Mouse (Mus musculus) c-Kit-positive CD71-negative TER-119-negative erythroid progenitor cells, embryonic 14.5 days (primary cell): ENCODE measurements at regions not wholly inside any gene's neighbourhood (a gene's known extent, or its start where the extent isn't known, plus 50 kb on each side); places are given as distances from the start of the nearest gene placed in this dataset.

Source experiments
- DNase-seq: peaks from one replicate; pipeline ENCODE4 v3.0.0-alpha.2; 2013; ENCODE audit warnings: low read depth

DNA sequence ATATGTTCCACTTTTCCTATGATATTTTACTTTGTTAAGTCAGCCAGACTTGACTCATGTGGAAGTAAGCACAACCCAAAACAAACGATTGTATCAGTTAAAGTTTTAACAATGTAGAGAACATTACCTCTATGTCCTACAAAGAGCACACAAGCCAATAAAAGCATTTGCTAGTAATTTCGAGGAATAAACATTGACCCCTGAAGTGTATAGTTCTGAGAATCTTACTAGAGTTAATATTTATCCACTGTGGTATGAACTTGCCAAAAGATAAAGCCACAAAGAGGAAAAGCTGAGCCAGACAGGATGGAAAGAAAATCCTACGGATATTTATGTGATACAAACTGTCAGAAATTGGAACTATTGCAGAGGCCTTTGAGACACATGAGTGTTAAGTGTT, 161.5 kb upstream of the Mbnl1 start:
- no peak for DNase-seq

DNA sequence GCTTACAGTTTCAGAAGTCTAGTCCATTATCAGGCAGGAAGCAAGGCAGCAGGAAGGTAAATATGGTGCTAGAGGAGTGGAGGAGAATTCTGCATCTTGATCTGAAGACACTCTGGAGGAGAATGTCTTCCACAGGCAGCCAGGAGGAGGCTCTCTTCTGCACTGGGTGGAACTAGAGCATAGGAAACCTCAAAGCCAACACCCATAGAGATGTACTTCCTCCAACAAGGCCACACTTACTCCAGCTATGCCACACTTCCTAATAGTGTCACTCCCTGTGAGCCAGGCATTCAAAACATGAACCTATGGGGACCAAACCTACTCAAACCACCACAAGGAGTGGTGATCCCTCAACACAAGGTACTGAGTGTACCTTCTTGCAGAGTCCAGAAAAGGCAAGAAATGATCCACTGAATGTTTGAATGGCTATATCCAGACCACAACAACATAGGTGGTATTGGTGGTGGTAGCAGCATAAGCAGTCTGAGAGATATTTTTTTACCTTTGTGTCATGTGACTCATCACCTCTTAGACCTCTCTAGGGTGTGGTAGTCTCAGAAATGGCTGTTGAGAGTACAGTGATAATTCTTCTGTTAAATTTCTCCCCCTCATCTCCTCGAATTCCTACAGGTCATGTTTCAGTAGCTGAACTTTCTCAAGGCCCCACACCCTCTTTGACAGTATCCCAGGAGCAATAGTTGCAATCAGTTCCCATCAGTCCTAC, 152.3 kb upstream of the Mbnl1 start:
- DNase-seq: peak; percentile 16

DNA sequence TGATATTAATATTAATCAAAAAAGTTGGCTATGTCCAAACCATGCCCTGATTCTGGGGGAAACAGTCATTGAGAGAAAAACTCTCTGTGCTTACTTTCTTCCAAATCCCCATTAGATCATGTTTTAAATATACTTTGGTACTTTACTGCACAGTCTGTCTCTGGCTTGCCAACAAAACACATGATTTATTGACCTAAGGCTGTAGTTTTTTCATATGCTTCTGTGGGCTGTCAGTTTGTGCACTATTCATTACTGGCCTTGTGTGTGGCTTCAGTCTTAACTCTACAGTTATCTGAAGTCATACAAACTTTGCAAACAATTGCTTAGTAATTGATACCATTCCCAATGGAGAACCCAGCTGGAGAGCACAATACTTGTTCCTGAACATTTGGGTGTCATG, 149.1 kb upstream of the Mbnl1 start:
- DNase-seq: no peak

DNA sequence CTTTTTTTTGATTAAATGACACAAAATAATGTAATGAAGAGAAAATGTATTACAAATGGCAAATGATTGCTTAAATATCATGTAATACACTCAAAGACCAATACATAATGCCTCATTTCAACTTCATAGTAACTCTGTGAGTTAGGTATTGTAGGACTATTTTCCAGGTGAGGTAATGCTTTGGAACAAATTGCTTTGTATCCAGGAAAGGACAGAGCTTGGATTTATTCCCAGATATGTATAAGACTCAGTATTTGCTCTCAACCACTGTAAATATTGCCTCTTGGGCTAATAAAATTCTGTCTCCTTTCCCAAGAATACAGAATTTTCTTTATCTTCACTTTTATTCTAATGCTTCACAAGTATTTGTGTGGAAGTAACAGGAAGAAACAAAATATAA, 148.2 kb upstream of the Mbnl1 start:
- no peak for DNase-seq

DNA sequence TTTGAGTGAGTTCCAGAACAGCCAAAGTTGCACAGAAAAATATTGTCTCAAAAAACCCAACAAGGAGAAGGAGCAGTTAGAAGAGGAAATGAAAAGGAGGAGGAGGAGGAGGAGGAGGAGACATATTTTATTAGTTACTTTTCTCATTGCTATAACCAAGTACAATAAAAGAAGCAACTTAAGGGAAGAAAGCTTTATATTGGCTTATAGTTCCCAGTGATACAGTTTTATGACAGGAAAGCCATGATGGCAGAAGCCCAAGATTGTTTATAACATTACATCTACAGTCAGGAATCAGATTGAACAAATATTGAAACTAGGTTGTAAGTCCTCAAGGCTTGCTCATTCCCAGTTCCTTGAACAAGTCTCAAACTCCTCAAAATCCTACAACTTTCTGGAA, 147.7 kb upstream of the Mbnl1 start:
- DNase-seq: no peak

DNA sequence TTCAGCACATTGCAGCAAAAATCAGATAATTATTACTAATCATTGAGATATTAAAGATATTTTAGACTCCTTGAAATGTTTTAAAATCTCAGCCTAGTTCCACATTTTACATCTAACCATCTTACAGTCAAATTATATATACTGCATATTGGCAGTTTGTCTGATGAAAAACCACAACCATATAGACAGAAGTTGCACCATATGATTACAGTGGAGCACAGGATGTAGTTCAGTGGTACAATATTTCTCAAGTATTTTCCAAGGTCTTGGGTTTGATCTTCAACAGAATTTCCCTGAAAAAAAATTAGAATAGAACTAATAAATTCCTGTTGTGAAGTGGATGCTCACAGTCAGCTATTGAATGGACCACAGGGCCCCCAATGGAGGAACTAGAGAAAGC, 140.2 kb upstream of the Mbnl1 start:
- DNase-seq: no peak

DNA sequence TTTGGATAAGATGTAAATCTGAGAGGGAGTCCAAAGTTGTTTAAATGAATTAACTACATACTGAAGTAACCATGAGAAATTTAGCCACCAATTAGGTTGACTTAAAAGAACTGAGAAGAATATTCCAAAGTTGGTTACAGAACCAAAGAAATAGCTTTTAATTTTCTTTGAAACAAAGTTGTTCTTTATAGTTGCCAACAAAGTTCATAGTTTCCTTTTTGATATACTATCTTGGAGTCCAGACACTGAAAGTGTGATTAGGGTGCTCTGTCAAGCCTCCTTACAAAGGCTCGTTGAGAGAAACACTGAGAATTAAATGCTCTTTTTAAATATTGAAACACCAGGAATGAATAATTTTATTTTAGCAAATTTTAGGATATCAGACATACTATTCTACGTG, 139.0 kb upstream of the Mbnl1 start:
- DNase-seq: no peak

DNA sequence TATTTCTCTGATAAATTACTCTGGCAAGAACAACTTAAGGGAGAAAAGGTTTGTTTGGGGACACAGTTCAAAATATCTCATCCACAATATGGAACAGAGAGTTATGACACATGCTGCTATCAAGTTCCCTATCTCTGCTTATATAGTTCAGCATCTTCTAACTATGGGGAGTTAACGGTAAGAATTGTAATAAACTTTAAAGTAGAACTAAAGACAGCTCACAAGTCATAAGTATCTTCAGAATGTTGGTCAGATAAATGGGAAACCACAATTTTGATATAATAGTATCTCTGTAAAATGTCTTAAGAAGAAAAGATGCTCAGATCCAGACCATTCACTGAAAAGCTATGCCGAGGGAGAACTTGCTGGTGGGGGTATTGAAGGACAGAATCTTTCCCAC, 138.5 kb upstream of the Mbnl1 start:
- DNase-seq: no peak

DNA sequence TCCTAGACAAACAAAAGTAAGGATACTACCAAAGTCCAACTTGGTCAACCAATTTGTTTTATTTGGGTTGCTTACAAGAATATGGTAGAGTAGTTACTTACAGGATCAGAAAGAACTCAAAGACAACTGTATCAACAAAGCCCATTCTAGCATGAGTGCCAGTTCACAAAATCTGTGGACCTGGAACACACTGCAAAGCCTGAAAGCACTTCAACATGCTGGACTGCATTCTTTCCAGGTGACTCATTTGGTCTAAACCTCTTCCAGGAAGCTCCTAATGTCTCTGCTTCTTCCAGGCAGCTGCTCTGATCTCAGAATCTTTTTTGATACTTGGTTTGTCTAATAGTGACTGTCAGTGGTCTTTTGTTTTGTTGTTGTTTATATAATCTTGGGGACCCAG, 126.2 kb upstream of the Mbnl1 start:
- DNase-seq: no peak

DNA sequence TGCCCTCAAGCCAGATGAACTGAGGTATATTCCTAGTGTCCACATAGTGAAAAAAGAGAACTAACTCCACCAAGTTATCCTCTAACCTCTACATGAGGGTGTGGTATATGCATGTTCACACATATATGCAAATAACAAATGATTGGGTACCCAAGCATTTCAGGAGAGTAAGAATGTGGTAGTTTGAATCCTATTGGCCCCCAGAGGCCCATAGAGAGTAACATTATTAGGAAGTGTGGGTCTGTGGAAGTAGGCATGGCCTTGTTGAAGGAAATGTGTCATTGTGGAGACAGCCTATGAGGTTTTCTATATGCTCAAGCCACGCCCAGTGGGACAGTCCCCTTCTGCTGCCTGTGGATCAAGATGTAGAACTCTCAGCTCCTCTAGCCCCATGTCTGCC, 125.6 kb upstream of the Mbnl1 start:
- DNase-seq: no peak

DNA sequence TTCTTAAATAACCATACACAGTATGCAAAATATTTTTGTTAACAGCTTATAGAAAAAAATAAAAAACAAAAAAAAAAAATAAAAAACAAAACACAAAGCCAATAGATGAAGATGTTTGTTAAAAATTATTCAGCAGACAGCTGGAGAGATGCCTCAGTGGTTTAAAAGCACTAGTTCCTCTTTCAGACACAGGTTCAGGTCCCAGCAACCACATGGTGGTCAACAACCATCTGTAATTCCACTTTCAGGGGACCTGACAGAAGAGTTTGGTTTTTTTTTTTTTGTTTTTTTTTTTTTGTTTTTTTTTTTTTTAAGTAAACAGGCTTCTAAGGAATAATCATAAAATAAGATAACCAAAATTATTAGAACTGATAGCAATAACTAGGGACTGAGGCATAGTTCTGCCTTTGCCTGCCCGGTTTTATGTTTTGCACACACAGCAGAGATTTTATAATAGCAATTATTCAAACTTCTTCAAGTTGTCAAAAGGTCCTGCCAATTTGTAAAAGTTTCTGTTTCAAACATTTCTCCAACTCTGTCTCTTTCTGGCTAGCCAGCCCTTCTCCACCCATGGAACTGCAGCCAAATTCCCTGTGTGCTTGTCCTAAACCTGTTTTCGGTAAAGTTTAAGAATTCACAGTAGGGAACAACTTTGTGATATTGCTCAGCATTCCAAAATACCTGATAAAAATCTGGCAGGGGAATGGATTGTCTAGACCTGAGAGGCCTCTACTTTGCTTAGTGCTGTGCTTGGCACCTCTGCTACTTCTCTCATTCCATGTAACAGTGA, 101.3 kb upstream of the Mbnl1 start:
- DNase-seq: no peak

DNA sequence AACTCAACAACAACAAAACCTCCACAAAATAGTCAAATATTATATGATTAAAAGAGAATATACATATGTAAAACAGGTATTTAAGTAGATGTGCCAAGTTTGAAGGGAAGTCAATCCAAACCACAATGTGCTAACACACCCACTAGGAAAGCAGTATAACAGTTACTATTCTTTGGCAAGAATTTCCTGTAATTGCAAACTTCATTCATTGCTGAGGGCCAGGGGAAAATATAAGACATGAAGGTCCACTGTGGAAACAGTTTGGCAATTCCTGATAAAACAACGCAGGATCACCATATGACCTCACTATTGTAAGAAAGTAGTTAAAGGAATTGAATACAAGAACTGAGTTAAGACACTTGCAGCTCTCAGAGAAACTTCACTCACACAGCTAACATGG, 99.0 kb upstream of the Mbnl1 start:
- no peak for DNase-seq

DNA sequence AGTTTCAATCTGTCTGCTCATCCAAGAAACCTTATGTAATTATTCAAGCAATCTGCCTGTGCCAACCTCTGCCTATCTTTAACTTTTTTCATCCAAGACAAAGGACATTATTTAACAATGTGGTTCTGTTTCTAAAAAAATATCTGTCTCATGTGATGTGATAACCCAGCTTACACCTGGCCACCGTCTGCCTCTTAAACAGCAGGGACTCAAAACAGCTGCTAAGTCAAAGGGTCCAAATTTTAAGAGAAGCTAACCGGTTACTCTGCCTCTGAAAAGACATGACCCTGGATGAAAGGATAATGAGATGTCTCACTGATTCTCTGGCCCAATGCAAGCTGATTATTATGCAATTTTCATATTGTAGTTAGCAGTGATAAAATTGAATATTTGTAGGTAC, 84.0 kb upstream of the Mbnl1 start:
- no peak for DNase-seq

DNA sequence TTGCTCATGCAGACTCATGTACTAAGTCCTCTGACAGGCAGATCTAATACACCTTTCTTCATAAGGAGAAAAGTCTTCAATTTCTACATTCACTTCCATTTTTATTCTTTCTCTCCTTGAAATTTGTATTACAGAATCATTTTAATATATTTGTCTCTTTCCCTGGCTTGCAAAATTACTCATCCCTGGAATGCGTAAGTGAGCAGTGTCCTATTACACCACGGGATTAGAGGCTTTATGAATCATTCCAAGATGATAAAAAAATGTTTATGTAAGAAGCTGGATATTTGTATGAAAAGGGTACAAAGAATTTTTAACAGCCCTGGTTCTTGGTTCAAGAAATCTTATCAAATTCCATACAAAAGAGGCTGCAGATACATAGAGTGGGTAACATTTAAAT, 83.6 kb upstream of the Mbnl1 start:
- no peak for DNase-seq

DNA sequence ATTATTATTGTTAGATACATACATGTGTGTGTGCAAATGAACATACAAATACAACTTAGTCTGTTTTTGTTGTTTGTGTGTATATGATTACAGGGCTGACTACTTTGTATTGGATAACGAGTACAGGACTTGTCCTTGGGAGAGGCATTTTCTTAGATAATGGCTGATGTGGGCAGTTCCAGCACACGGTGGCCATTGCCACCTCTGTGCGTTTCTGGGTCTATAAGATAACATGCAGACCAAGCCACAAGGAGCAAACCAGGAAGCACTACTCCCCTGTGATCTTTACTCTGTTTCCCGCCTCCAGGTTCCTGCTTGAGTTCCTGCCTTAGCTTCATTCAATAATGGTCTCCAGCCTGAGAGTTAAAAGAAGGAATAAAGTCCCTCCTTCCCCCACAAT, 77.3 kb upstream of the Mbnl1 start:
- no peak for DNase-seq

DNA sequence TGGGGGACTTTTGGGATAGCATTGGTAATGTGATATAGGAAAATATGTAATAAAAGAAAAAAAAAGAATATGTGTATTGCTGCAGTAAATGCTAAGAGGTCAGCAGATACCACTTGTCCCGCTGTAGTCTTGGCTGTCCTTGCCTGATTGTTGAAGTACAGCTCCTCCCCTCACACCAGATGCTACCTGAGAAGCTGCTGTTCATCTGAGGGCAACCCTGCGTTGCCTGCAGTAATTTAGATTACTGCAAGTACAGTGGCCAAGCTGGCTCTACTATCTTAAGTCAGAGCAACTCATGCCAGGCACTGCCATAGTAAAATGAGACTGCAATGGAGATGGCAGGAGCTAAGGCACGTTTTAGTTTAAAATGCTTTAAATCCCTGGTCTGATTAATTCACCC, 75.7 kb upstream of the Mbnl1 start:
- DNase-seq: no peak

DNA sequence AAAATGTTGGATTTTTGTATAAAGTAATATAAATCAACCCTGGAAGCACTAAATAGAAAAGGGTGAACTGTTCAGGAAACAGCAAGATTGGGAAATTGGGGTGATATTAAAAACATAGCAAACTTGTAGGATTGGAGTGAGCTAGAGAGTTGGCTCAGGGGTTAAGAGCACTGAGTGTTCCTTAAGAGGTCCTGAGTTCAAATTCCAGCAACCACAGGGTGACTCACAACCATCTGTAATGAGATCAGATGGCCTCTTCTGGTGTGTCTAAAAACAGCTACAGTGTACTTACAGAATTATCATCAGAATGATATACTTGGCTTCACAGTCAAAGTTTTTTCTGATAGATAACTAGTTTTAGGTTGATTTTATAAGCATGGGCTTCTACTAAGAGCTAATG, 73.8 kb upstream of the Mbnl1 start:
- no peak for DNase-seq

DNA sequence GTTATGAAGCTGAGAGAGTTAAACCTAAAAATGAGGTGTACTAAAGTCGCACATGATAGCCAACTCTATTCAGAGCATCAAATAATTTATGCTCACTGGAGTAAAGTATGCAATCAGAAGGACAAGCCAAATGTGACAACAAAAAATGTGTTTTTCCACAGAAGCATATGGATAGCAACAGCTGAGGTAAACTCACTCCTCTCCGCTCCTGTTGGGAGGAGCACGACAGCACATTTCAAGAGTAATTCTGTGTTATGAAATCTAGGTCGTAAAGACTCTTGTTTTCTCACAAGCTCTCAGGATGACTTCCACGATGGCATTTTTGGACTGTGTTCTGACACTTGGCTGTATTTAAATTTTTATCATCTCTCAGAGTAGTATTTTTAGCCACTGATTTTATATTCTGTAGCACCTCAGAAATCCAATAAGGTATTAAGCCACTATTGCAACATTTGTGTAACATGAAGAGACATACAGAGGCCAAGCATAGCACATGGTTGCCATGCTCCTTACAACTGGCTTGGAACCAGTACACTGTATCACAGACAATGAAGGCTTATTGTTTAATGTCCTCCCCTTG, 70.3 kb upstream of the Mbnl1 start:
- no peak for DNase-seq

DNA sequence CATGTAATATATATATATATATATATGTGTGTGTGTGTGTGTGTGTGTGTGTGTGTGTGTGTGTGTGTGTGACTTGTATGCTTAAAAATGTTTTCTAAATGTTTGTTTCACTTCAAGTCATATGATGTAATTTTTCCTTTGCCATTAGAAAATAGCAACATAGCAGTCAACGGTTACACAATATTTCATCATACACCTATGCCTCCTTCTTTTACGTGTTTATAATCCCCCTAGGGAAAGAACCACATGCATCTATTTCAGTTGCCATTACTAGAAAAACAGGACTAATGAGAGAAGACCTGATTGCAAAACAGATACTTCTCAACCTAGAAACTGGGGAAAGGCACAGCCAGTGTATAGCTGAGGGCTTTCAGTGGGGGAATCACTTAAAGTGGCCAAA, 65.2 kb upstream of the Mbnl1 start:
- DNase-seq: no peak

DNA sequence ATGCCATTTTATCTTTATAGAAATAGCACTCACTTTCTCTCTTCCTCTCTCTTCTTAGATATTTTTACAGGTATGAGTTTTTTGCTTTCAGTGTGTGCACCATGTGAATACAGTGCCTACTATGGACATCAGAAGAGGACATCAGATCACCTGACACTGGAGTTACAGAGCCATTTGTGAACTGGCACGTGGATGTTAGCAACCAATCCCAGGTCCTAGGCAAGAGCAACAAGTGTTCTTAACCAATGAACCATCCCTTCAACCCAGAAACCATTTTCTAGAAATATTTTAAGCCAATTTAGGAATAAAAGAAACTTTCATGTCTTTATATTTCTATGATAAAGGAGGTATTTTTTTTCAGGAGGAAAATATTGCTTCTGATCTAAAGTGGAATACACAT, 64.7 kb upstream of the Mbnl1 start:
- no peak for DNase-seq

DNA sequence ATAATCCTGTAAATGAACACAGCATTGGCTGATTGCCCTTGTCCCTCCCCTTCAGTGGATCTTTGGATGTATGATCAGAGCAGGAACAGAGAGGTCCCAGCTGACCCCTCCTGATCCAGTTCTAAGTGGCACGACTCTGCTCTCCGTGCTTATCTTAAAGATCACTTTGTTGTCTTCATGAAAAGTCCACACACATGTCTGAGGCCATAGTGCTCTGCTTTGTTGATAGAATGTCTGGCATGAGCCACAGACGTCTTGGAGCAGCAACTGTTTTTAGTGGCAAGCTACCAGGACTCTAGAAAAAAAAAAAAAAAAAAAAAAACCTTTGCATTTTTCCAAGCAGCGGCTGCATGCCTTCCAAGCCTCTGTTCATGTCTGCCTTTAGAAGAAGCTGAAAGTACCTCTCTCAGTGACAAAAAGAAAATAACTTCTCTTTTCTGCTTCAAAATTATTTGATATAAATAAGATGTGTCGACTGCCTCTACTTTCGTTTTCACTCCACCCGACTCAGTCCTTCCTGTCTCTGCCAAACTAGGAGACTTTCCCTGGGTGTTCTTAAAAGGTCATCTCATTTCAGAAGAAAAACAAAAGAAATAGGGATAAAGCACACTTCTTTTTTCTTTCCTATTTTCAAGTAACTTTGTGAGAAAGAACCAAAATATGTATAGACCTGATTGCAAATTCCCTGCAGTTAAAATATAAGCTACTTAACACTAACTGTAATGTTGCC, 63.9 kb upstream of the Mbnl1 start:
- DNase-seq: no peak

DNA sequence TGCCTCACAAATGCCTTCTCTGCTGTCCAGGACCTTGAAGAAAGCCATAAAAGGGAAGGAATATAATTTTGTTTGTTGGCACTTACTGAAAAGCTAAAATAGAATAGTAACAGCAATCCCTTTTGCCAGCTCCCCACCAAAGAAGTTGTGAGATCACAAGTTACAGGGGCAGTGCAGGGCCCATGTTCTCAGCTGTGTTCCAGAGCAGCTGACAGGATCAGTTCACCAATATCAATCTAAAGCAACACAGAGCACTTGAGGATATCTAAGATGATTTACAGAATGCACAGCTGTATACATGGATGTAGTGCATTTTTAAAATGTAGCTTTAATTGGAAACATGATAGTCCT, 63.4 kb upstream of the Mbnl1 start:
- DNase-seq: no peak

DNA sequence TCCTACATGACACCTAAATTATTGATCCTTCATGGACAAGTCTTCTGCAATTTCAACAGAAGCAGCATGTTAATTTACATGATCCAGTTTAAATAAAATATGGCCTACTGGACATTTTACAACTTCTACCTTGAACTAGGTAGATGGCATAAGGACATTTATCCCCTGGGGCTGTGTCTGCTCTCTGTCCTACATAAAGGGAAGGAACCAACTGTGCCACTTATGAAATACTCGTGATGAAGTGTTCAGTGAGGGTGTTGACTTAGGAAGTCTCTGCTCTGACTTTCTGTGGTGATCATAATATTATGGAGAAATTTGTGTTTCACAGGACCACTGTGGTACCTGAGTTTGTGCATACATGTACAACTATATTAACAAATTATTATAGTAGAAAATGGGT, 60.9 kb upstream of the Mbnl1 start:
- DNase-seq: no peak
